Mouse (Mus musculus) hindbrain, embryonic 11.5 days (tissue): ENCODE data around the gene Zfp980. TPM values are rescaled to one million over a fixed set of nuclear protein-coding genes. Genes with fewer than 3 reads are reported as not detected.
"Not testable (repeated sequence)": the region's sequence is repeated elsewhere in the genome, so short reads cannot be mapped to it uniquely, and the experiment has no call there.

ENCODE experiments used
- ATAC-seq: fragments of 200-750 bp; cut with Nextera tagmentation; 2 replicates; pipeline ENCODE4 v1.8.0; 2017; ENCODE audit warnings: mild to moderate bottlenecking, moderate TSS enrichment, moderate library complexity; ENCODE audit not compliant: low FRiP score
- DNase-seq: peaks from one replicate; pipeline ENCODE4 v3.0.0-alpha.2; 2015; ENCODE audit warnings: low spot score
- H3K27ac ChIP-seq: fragments of 300-500 bp; sonication (generic); 2 replicates; pipeline ENCODE4 v1.5.1; 2014; ENCODE audit warnings: mild to moderate bottlenecking, low read depth, low read length
- H3K27me3 ChIP-seq: fragments of 300-500 bp; sonication (generic); 2 replicates; pipeline ENCODE4 v1.6.1; 2014; ENCODE audit warnings: mild to moderate bottlenecking, low read length, moderate library complexity, mixed read lengths; ENCODE audit not compliant: control insufficient read depth, insufficient read depth
- H3K36me3 ChIP-seq: fragments of 300-500 bp; sonication (generic); 2 replicates; pipeline ENCODE4 v1.6.1; 2014; ENCODE audit warnings: mild to moderate bottlenecking, low read length, moderate library complexity, mixed read lengths; ENCODE audit not compliant: control insufficient read depth, insufficient read depth
- H3K4me1 ChIP-seq: fragments of 300-500 bp; sonication (generic); replicated peaks from 2 replicates; pipeline ENCODE4 v1.6.1; 2014; ENCODE audit warnings: low read length, mixed read lengths; ENCODE audit not compliant: control insufficient read depth, insufficient read depth
- H3K4me2 ChIP-seq: fragments of 300-500 bp; sonication (generic); replicated peaks from 2 replicates; pipeline ENCODE4 v1.6.1; 2014; ENCODE audit warnings: mild to moderate bottlenecking, low read depth, low read length
- H3K4me3 ChIP-seq: fragments of 300-500 bp; sonication (generic); 2 replicates; pipeline ENCODE4 v1.5.1; 2014; ENCODE audit warnings: low read depth, low read length
- H3K9ac ChIP-seq: fragments of 300-500 bp; sonication (generic); 2 replicates; pipeline ENCODE4 v1.6.1; 2014; ENCODE audit warnings: low read depth, low read length
- H3K9me3 ChIP-seq: fragments of 300-500 bp; sonication (generic); 2 replicates; pipeline ENCODE4 v1.6.1; 2016; ENCODE audit warnings: low read length; ENCODE audit not compliant: control insufficient read depth
- WGBS: fragments of 180-500 bp; shearing (Covaris S2); extraction: QIAGEN DNeasy Blood & Tissue Kit; methylation state at CpG from one replicate; pipeline ENCODE4 v1.1.7; 2014; 5-methylcytosine and 5-hydroxymethylcytosine counted together
- polyA plus RNA-seq: library from polyadenylated mRNA; unstranded; fragments of >200 nt; fragmentation: Nextera tagmentation; extraction: Ambion mirVana; gene quantifications from 2 replicates; pipeline ENCODE4 v1.2.1, GENCODE M21; 2014

Zfp980 gene
- polyA plus RNA-seq, 1 experiment from 2014 or later = not detected

- ATAC-seq = peak; percentile 99
- H3K27ac ChIP-seq, H3K27me3 ChIP-seq, H3K4me1 ChIP-seq, H3K36me3 ChIP-seq, DNase-seq, H3K9ac ChIP-seq, H3K9me3 ChIP-seq: not testable (repeated sequence)
- 3% methylated on average over 37 of the region's 83 CpGs for WGBS
- H3K4me2 ChIP-seq = peak overlapping the region; percentile 42
- H3K4me3 ChIP-seq = peak overlapping the region; percentile 26
Observed at GRCm38 (mm10) chr4:145744935-145745644, 74.6 kb downstream of the Zfp980 start.

- not testable (repeated sequence) for H3K4me3 ChIP-seq, H3K9ac ChIP-seq, ATAC-seq, H3K27me3 ChIP-seq, H3K9me3 ChIP-seq, H3K27ac ChIP-seq, H3K4me1 ChIP-seq, H3K4me2 ChIP-seq, H3K36me3 ChIP-seq, DNase-seq
- WGBS = no CpG with 5 or more reads among the region's 30 CpGs
Observed at GRCm38 (mm10) chr4:145745645-145745991, 75.1 kb downstream of the Zfp980 start.

Other genes starting within 250 kb of the Zfp980 start
- 0.08 TPM in 1 of 2 replicates, not detected in the other for gene Zfp990, start 159.9 kb upstream of the Zfp980 start, polyA plus RNA-seq
- 0.78 and 1.3 TPM in 2 replicates for gene Gm13212, start 85.5 kb upstream of the Zfp980 start, polyA plus RNA-seq
- not detected in 2 replicates for gene Zfp986, start 198.1 kb downstream of the Zfp980 start, polyA plus RNA-seq